ENCODE assay signal across 10 mouse cellular contexts in genomic region chr17:35420206-35420810, GRCm38 (mm10). TPM values are rescaled to one million over a fixed set of nuclear protein-coding genes. Genes with fewer than 3 reads are reported as not detected.
DNase-seq lines count a peak whose midpoint lies in the region; ATAC-seq and TF ChIP-seq lines count a peak whose summit lies in the region.
"Not testable (repeated sequence)": the region's sequence is repeated elsewhere in the genome, so short reads cannot be mapped to it uniquely, and the experiment has no call there.
"Had no signal": no experiment of that assay in that cellular context is flagged by ENCODE, and none has a peak within 500 bp of the region (broad histone marks: within the 10 kb centered on the region; RNA-seq: fewer than 3 reads in every experiment).

No protein-coding gene starts in this region.

- TF ChIP-seq EP300 in ES-Bruce4 (IDR thresholded peaks at IDR 0.05; ENCODE audit: insufficient read depth, low read depth, low read length): not testable (repeated sequence)

- ATAC-seq in embryonic facial prominence, embryonic 11.5 days (replicated peaks; ENCODE audit: insufficient number of reproducible peaks, low FRiP score, low TSS enrichment, low read depth); hindbrain, postnatal 0 days; midbrain, embryonic 11.5 days (ENCODE audit: low FRiP score): not testable (repeated sequence)

- not testable (repeated sequence) for H3K9ac ChIP-seq in ES-Bruce4 (ENCODE audit: low read depth, poor library complexity, severe bottlenecking); embryonic facial prominence, embryonic 11.5 days (replicated peaks; ENCODE audit: low read length); hindbrain, postnatal 0 days (replicated peaks; ENCODE audit: low read length); midbrain, embryonic 11.5 days (ENCODE audit: low read length)

- H3K27me3 ChIP-seq in ES-Bruce4 (ENCODE audit: control insufficient read depth, insufficient read depth, low read length, poor library complexity, severe bottlenecking); embryonic facial prominence, embryonic 11.5 days (ENCODE audit: control insufficient read depth, insufficient read depth, low read length); hindbrain, postnatal 0 days (ENCODE audit: insufficient read depth, low read length); midbrain, embryonic 11.5 days (ENCODE audit: control insufficient read depth, insufficient read depth, low read length): not testable (repeated sequence)
- H3K27me3 ChIP-seq in limb, embryonic 10.5 days (ENCODE audit: low read depth, poor library complexity, severe bottlenecking): peaks cover 30% of the 10 kb centered on the region

- WGBS in embryonic facial prominence, embryonic 11.5 days: 14% methylated on average over 11 of the region's 11 CpGs
- 19% methylated on average over 11 of the region's 11 CpGs for WGBS in hindbrain, postnatal 0 days
- WGBS in limb, embryonic 10.5 days: 20% methylated on average over 11 of the region's 11 CpGs
- 16% methylated on average over 11 of the region's 11 CpGs for WGBS in midbrain, embryonic 11.5 days

- not testable (repeated sequence) for H3K36me3 ChIP-seq in ES-Bruce4 (ENCODE audit: control insufficient read depth, insufficient read depth, low read length, poor library complexity, severe bottlenecking); embryonic facial prominence, embryonic 11.5 days (replicated peaks; ENCODE audit: control insufficient read depth, insufficient read depth, low read depth, low read length); hindbrain, postnatal 0 days (ENCODE audit: insufficient read depth, low read length); limb, embryonic 10.5 days; midbrain, embryonic 11.5 days (ENCODE audit: control insufficient read depth, insufficient read depth, low read length)

- not testable (repeated sequence) for TF ChIP-seq POLR2A in ES-Bruce4 (IDR thresholded peaks at IDR 0.05; ENCODE audit: insufficient read depth, low read length)

- not testable (repeated sequence) for H3K4me1 ChIP-seq in ES-Bruce4 (ENCODE audit: control insufficient read depth, insufficient read depth, low read length); embryonic facial prominence, embryonic 11.5 days (ENCODE audit: control insufficient read depth, insufficient read depth, low read length); hindbrain, postnatal 0 days (ENCODE audit: insufficient read depth, low read length); midbrain, embryonic 11.5 days (ENCODE audit: control insufficient read depth, insufficient read depth, low read length)
- peaks cover 11% of the 10 kb centered on the region for H3K4me1 ChIP-seq in limb, embryonic 10.5 days

- H3K4me3 ChIP-seq in ES-Bruce4 (ENCODE audit: low read depth, low read length); embryonic facial prominence, embryonic 11.5 days (ENCODE audit: low read depth, low read length); hindbrain, postnatal 0 days (ENCODE audit: low read length); limb, embryonic 10.5 days; midbrain, embryonic 11.5 days (ENCODE audit: low read depth, low read length): not testable (repeated sequence)

- not testable (repeated sequence) for H3K27ac ChIP-seq in ES-Bruce4 (ENCODE audit: insufficient read depth, low read length); embryonic facial prominence, embryonic 11.5 days (replicated peaks; ENCODE audit: low read depth, low read length); hindbrain, postnatal 0 days; limb, embryonic 10.5 days; midbrain, embryonic 11.5 days (ENCODE audit: low read depth, low read length)

- not testable (repeated sequence) for H3K9me3 ChIP-seq in ES-Bruce4 (replicated peaks; ENCODE audit: control insufficient read depth, insufficient read depth, low read length, poor library complexity, severe bottlenecking); embryonic facial prominence, embryonic 11.5 days (replicated peaks; ENCODE audit: control insufficient read depth, low read length); hindbrain, postnatal 0 days (ENCODE audit: low read length); limb, embryonic 10.5 days (replicated peaks); midbrain, embryonic 11.5 days (ENCODE audit: control insufficient read depth, low read length)

- peak; percentile 59 for TF ChIP-seq CTCF in ES-Bruce4 (IDR thresholded peaks at IDR 0.05; ENCODE audit: low read depth, low read length)
- TF ChIP-seq CTCF in hindbrain, postnatal 0 days (IDR thresholded peaks at IDR 0.05; ENCODE audit: low read depth): peak; percentile 84

- not testable (repeated sequence) for H3K4me2 ChIP-seq in embryonic facial prominence, embryonic 11.5 days (ENCODE audit: low read depth, low read length); hindbrain, postnatal 0 days (ENCODE audit: low read depth, low read length); midbrain, embryonic 11.5 days

- peak; percentile 19 to 44 for DNase-seq in adrenal gland, postnatal 36 days
- DNase-seq in embryonic facial prominence, embryonic 11.5 days (ENCODE audit: low spot score): peak; percentile 69
- DNase-seq in hindbrain, postnatal 0 days (ENCODE audit: low spot score): peak; percentile 68
- DNase-seq in limb, embryonic 10.5 days (ENCODE audit: low spot score): peak; percentile 79
- DNase-seq in midbrain, embryonic 11.5 days (ENCODE audit: low spot score, missing footprints): peak; percentile 95
- peak; percentile 43 for DNase-seq in spleen, adult 12 weeks (ENCODE audit: low spot score)
- DNase-seq in urinary bladder, postnatal 25 days (ENCODE audit: low spot score): peak; percentile 24

RNA-seq across cellular contexts. Expression of gene H2-Q6, which starts 4.3 kb away (rescaled TPM):
- polyA plus RNA-seq in ES-Bruce4 (2011; ENCODE audit: insufficient read depth, insufficient read length, low read depth, missing spikeins): 2.1 and 2.2 TPM in 2 replicates
- total RNA-seq in adrenal gland, postnatal 36 days (2021): 1 to 10 TPM; 2.4 to 6.2 TPM
- 0.74 and 1.0 TPM in 2 replicates for polyA plus RNA-seq in embryonic facial prominence, embryonic 11.5 days (2014; fragmentation: Nextera tagmentation; extraction: Ambion mirVana)
- total RNA-seq in hindbrain, postnatal 0 days (2014; rRNA removed): 1.2 TPM in 1 of 2 replicates, not detected in the other
- 0.49 and 0.85 TPM in 2 replicates for polyA plus RNA-seq in hindbrain, postnatal 0 days (2015; fragmentation: Nextera tagmentation; extraction: Ambion mirVana)
- polyA plus RNA-seq in limb, embryonic 10.5 days (2016; fragmentation: Nextera tagmentation; extraction: Ambion mirVana): 2.6 and 3.8 TPM in 2 replicates
- 0.33 and 0.93 TPM in 2 replicates for polyA plus RNA-seq in midbrain, embryonic 11.5 days (2014; fragmentation: Nextera tagmentation; extraction: Ambion mirVana)
- total RNA-seq: layer of hippocampus, postnatal 36 days had no signal

RNA-seq across cellular contexts. Expression of gene H2-Q7, which starts 18.6 kb away (rescaled TPM):
- polyA plus RNA-seq in ES-Bruce4 (2011; ENCODE audit: insufficient read depth, insufficient read length, low read depth, missing spikeins): 4.9 and 5.0 TPM in 2 replicates
- total RNA-seq in adrenal gland, postnatal 36 days (2021): 1 to 10 TPM; 3.8 to 7.4 TPM
- 8.4 and 8.8 TPM in 2 replicates for polyA plus RNA-seq in embryonic facial prominence, embryonic 11.5 days (2014; fragmentation: Nextera tagmentation; extraction: Ambion mirVana)
- total RNA-seq in hindbrain, postnatal 0 days (2014; rRNA removed): 1.5 and 2.4 TPM in 2 replicates
- 3.7 and 3.9 TPM in 2 replicates for polyA plus RNA-seq in hindbrain, postnatal 0 days (2015; fragmentation: Nextera tagmentation; extraction: Ambion mirVana)
- polyA plus RNA-seq in limb, embryonic 10.5 days (2016; fragmentation: Nextera tagmentation; extraction: Ambion mirVana): 24.7 and 28.4 TPM in 2 replicates
- 9.3 and 10.0 TPM in 2 replicates for polyA plus RNA-seq in midbrain, embryonic 11.5 days (2014; fragmentation: Nextera tagmentation; extraction: Ambion mirVana)

RNA-seq across cellular contexts. Expression of gene H2-Q4, which starts 40.9 kb away (rescaled TPM):
- 10.0 and 11.6 TPM in 2 replicates for polyA plus RNA-seq in ES-Bruce4 (2011; ENCODE audit: insufficient read depth, insufficient read length, low read depth, missing spikeins)
- total RNA-seq in adrenal gland, postnatal 36 days (2021): 10 to 100 TPM; 24.9 to 29.1 TPM
- polyA plus RNA-seq in embryonic facial prominence, embryonic 11.5 days (2014; fragmentation: Nextera tagmentation; extraction: Ambion mirVana): 1.0 and 1.1 TPM in 2 replicates
- total RNA-seq in hindbrain, postnatal 0 days (2014; rRNA removed): 3.6 and 5.3 TPM in 2 replicates
- 1.2 and 1.9 TPM in 2 replicates for polyA plus RNA-seq in hindbrain, postnatal 0 days (2015; fragmentation: Nextera tagmentation; extraction: Ambion mirVana)
- 2.2 and 3.6 TPM in 2 replicates for polyA plus RNA-seq in limb, embryonic 10.5 days (2016; fragmentation: Nextera tagmentation; extraction: Ambion mirVana)
- polyA plus RNA-seq in midbrain, embryonic 11.5 days (2014; fragmentation: Nextera tagmentation; extraction: Ambion mirVana): 1.9 and 2.5 TPM in 2 replicates

RNA-seq across cellular contexts. Expression of gene H2-Q10, which starts 49.6 kb away (rescaled TPM):
- 0.68 and 2.0 TPM in 2 replicates for polyA plus RNA-seq in ES-Bruce4 (2011; ENCODE audit: insufficient read depth, insufficient read length, low read depth, missing spikeins)
- 1 to 10 TPM; 7.5 to 8.7 TPM for total RNA-seq in adrenal gland, postnatal 36 days (2021)
- 0.18 TPM in 2 replicates for polyA plus RNA-seq in embryonic facial prominence, embryonic 11.5 days (2014; fragmentation: Nextera tagmentation; extraction: Ambion mirVana)
- 0.07 TPM in 1 of 2 replicates, not detected in the other for total RNA-seq in hindbrain, postnatal 0 days (2014; rRNA removed)
- 0.21 and 0.30 TPM in 2 replicates for polyA plus RNA-seq in hindbrain, postnatal 0 days (2015; fragmentation: Nextera tagmentation; extraction: Ambion mirVana)
- 0.51 and 0.53 TPM in 2 replicates for polyA plus RNA-seq in limb, embryonic 10.5 days (2016; fragmentation: Nextera tagmentation; extraction: Ambion mirVana)
- polyA plus RNA-seq in midbrain, embryonic 11.5 days (2014; fragmentation: Nextera tagmentation; extraction: Ambion mirVana): 0.11 and 0.12 TPM in 2 replicates
- polyA plus RNA-seq: forebrain, embryonic 13.5 days had no signal

Comparison
In these comparisons a context has a peak if more than half of its experiments do, and no peak if none do; other contexts are left out.
1. DNase-seq: peak in every context shown above with its lines; median percentile 95 in midbrain, embryonic 11.5 days; 79 in limb, embryonic 10.5 days; 69 in embryonic facial prominence, embryonic 11.5 days; 68 in hindbrain, postnatal 0 days; 43 in spleen, adult 12 weeks; 32 in adrenal gland, postnatal 36 days; 24 in urinary bladder, postnatal 25 days.